Mouse (Mus musculus): ENCODE measurements around the gene Cyb561d2.
"Not testable (repeated sequence)": the region's sequence is repeated elsewhere in the genome, so short reads cannot be mapped to it uniquely, and the experiment has no call there.

Cyb561d2 gene

DNA sequence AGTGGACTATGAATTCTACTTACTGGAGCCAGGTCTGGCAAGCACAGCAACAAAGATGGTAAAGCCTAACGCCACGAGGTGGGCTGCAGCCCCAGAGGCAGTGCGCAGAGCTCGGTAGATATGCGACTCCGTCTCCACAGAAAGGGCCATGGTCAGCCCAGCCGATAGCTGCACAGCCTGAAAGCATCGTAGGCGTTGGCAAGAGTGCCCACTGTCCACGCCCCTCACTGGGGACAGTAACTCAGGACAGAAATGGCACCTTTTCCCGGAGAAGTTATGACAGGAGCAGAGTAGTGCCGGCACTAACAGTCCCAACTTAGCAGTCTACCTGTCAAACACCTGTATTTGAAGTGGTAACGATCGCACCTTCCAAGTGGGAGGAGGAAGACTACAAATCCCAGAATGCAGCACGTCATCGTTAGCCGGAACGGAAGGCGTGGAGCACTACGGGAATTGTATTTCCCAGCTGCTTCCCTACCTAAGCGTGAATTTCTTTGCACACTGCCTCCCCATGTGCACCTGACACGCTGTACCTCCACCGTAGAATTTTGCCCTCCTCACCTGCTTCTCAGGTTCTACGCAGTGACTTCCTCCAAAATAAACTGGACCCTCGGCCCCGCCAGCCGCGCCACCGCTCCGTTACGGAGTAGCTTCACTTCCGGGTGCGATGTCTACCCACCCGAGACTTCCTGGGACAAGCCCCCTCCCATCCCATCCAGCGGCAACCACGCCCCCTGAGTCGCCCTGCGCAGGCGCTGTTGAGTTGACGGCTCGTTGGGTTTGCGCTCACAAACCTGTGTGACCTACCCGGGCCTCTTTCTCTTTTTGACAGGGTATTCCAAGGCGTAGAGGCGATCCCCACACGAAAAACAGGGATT is at the start of gene Cyb561d2, which contains the start of gene Nprl2:
Cyb561d2 (minus strand) TSS at position 720 of the 878 bp plus-strand sequence.
Nprl2 (plus strand) TSS at position 753 of the 878 bp plus-strand sequence.
- DNase-seq (ENCODE audit: low read depth, low spot score): peak; percentile 86

- DNase-seq (ENCODE audit: low read depth, low spot score): no peak
These were observed 48.7 kb upstream of the Cyb561d2 start for GRCm38 (mm10) chr9:107590773-107591060.

GRCm38 (mm10) chr9:107590058-107590772 is 48.2 kb upstream of the Cyb561d2 start:
- DNase-seq (ENCODE audit: low read depth, low spot score): no peak

GRCm38 (mm10) chr9:107587833-107588639 is 46.0 kb upstream of the Cyb561d2 start:
- DNase-seq (ENCODE audit: low read depth, low spot score): no peak

GRCm38 (mm10) chr9:107586974-107587832 is 45.2 kb upstream of the Cyb561d2 start, which contains the start of gene Ifrd2:
Gene Ifrd2 (plus strand): TSS chr9:107587642.
- peak; percentile 95 for DNase-seq (ENCODE audit: low read depth, low spot score)

DNA sequence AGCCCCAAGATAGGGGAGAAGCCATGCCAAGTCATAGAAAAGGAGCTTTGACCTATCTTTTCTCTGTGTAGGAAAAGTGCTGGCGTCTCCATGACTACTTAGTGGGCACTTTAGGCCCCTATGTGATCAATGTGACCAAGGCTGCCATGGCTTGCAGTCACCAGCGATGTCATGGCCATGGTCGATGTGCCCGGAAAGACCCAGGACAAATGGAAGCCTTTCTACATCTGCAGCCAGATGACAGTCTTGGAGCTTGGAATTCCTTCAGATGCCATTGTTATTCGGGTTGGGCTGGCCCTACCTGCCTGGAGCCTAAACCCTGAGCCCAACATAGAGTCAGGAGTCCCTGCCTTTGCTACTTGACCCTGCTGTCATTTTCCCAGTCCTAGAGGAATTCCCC is 44.5 kb upstream of the Cyb561d2 start:
- DNase-seq (ENCODE audit: low read depth, low spot score): no peak

- no peak for DNase-seq (ENCODE audit: low read depth, low spot score)
These were observed 41.2 kb upstream of the Cyb561d2 start for GRCm38 (mm10) chr9:107583174-107583573.

DNA sequence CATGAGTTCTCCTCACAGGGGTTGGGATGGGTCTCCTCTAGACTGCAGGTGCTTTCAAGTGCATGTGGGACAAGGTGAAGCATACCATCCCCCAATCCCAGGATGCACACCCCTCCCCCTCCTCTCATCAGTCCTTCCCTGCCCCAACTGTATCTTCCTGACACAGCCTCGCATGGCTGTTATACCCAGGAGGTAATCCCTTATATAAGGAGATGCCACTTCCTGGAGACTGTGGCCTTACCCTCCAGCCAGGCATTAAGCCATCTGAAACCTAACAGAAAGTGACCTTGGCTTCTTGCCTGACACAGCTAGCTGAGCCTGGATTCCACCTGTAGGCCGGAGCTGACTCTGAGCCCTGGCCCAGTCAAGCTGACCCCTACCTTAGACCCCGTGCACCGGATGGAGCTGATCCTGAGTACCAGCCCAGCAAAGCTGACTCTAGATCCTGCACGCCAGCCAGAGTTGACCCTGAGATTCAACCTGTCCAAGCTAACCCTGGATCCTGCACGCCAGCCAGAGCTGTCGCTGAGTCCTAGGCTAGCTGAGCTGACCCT is 40.6 kb upstream of the Cyb561d2 start:
- no peak for DNase-seq (ENCODE audit: low read depth, low spot score)

DNA sequence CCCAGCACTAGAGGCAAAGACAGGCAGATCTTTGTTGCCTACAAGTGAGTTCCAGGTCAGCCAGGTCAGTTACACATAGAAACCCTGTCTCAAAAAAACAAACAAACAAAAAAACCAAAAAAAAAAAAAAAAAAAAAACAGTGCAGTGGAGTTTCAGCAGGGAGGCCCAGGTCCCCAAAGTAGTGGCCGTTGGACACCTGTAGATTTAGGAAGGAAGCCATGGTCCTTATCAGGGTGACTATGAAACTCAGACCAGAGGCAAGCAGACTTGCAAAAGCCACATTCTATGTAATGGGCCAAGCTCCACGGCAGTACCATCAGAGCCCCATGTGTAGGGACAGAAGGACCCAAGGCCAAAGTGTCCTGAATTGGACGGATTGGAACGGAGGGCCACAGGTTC is 39.6 kb upstream of the Cyb561d2 start:
- no peak for DNase-seq (ENCODE audit: low read depth, low spot score)

DNA sequence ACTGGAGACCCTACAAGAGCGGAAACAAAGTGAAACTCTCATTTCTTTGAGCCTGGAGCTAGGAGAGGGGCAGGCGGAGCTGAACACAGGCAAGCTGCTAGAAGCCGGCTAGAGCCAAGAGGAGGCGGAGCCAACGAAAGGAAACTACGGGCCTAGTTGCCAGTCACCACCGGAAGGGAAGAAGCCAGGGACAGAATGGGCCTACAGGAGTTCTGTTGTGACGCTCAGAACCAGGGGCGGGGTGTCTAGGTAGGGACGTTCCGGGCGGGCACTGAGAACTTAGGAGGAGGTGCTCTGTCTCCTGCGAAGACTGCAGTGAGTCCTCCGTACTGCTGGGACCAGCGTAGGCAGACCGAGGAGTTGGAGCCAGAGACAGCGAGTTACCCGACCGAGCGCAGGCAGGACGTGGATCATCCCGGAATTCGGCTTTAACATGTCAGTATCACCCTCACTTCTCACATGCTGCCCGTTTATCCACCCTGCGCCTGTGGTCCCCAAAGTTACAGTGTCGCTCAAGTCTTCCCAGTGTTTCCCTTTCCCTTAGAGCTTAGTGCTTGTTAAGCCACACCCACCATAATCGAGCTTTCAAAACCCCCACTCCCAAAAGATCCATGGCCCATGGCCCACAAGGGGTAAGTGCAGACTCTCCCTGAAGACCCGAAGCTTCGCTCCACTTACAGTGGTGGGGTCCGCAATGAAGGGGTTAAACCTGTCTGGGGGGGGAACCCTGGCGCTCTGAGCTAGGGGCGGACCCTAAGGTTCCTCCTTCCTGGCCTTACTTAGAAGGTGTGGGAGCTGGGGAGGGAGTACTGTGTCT is 38.7 kb upstream of the Cyb561d2 start, which contains the start of gene Hyal3:
Hyal3 (plus strand) TSS at position 318 of the 817 bp plus-strand sequence.
- DNase-seq (ENCODE audit: low read depth, low spot score): no peak

- no peak for DNase-seq (ENCODE audit: low read depth, low spot score)
These were observed 37.3 kb upstream of the Cyb561d2 start for GRCm38 (mm10) chr9:107579023-107579900.

DNA sequence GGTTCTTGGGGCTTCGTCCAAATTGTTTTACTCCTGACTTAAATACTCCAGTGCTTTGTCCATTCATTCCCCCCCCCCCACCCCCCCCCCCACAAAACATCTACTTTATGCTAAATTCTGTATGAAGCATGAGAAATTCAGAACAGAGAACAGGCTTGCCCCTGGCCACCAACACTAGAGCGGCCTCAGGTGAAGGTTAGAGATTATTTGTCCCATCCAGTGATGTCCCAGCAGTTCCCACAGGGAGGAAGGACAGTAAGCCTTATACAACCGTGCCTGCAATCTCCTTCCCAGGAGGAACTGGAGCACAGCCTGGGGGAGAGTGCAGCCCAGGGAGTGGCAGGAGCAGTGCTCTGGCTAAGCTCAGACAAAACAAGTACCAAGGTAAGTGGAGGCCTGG is 36.6 kb upstream of the Cyb561d2 start, which contains the start of gene Naa80:
Naa80 (plus strand) TSS at position 301 of the 400 bp plus-strand sequence.
- DNase-seq (ENCODE audit: low read depth, low spot score): no peak

DNA sequence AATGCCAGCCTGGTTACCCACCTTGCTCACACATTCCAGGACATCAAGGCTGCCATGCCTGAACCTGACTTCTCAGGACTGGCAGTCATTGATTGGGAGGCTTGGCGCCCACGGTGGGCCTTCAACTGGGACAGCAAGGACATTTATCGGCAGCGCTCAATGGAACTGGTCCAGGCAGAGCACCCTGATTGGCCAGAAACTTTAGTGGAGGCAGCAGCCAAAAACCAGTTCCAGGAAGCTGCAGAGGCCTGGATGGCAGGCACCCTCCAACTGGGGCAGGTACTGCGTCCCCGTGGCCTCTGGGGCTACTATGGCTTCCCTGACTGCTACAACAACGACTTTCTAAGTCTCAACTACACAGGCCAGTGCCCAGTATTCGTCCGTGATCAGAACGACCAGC is 35.9 kb upstream of the Cyb561d2 start:
- no peak for DNase-seq (ENCODE audit: low read depth, low spot score)

- DNase-seq (ENCODE audit: low read depth, low spot score): no peak
These were observed 34.5 kb upstream of the Cyb561d2 start, which contains the start of gene Hyal1 for GRCm38 (mm10) chr9:107576357-107577107. Gene Hyal1 (plus strand): TSS chr9:107576927.

DNA sequence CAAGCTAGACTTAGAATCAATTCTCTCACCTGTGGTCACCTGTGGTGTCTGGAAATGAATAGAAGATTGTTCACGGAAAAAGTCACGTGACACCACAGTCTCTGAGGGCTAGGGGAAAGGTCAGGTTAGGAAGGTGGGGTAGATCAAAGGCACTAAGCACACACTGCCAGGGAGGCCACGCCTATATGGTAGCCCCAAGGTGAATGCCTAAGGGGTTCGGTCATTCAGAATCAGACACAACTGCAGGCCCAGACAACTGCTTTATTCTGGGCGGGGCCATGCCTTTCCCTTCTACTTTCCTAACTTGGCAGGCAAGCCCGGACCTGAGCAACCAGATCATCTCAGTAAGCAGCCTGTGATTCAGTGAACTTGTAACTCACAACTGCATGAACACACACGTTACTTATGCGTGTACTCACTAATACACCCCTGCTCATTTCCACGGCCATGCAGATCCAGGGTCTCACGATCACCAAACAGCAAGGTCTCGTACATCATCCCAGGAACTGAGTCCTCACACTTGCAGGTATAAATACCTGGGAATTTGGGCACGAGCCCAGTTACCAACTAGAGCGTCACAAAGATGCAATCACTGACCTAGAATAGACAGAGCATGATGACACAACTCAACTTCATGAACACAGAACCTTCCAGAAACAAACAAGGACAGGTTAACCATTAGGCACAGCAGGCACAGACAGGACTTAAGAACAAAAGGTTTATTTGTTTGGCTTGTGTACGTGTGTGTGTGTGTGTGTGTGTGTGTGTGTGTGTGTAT is 33.8 kb upstream of the Cyb561d2 start:
- DNase-seq (ENCODE audit: low read depth, low spot score): no peak

GRCm38 (mm10) chr9:107573774-107574173 is 31.8 kb upstream of the Cyb561d2 start:
- DNase-seq (ENCODE audit: low read depth, low spot score): not testable (repeated sequence)

GRCm38 (mm10) chr9:107572327-107572662 is 30.3 kb upstream of the Cyb561d2 start:
- no peak for DNase-seq (ENCODE audit: low read depth, low spot score)
